Mouse (Mus musculus) ovary, adult 18-20 months (tissue): ENCODE data around the gene Slc41a2.
"Not testable (repeated sequence)": the region's sequence is repeated elsewhere in the genome, so short reads cannot be mapped to it uniquely, and the experiment has no call there.

Experiments
- DNase-seq: peaks from one replicate; pipeline ENCODE4 v3.0.0; 2022; ENCODE audit warnings: low spot score, mixed read lengths

The Slc41a2 gene

DNA sequence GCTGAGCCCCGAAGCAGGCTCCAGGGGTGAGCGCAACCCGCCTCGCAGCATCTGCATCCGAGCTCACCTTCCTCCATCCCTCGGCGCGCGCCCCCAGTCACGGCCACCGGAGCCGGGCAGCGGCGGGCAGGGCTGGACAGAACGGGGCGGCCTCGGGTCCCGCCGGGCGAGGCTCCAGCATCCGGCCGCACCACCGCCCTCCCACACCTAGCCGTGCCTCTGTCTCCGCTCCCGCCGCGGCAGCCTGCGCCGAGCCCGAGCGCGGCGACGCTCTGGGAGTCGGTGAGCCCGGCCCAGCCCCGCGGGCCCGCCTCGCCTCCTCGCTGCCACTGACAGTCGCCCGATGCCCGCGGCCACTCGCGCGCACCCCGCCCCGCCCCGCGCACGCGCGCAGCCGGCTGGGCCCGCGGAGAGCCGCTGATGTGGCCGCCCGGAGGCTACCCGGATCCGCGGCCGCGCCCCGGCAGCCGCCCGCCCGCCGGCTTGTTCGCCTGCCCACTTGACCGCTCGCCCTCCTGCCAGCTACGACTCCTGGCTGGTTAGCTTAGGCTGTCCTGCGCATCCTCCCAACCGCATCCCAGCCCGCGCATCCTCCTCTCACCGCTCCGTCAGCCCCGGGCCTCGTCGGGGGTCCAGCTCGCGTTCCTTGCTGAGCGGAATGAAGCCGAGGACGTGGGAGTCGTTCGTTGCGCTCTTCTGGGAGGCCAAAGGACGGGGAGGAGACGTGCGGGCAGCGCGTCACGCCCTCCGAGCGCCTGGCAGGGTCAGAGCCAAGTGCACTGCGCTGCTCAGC lies at the start of gene Slc41a2:
Gene Slc41a2, minus strand, starts transcription at position 724 of the 793 bp plus-strand sequence.
- peak; percentile 56 for DNase-seq

DNA sequence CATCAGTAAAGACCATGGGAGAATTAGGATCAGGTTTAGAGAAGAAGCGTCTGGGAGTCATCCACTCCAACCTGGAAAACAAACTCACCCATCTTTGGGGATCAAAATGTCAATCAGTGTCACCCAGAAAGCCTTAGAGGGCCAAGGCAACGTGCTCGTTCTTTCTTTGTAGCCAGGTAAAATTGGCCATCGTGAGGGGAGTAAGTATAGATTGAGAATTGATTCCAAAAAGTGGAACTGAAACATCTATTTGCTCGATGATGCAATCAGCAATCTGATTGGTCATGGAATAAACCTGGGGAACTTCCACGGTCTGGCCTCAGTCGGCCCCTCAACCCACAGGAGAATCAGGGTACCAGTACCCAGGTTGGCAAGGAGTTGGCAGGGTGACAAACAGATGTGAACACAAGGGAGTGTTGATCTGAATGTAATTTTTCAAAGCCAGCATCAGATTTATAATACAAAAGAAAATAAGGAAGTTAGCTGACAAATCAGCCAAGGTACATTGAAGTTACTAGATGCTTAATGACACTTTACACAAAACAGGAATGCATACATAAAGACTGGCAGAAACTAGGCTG lies 47.7 kb upstream of the Slc41a2 start:
- no peak for DNase-seq

DNA sequence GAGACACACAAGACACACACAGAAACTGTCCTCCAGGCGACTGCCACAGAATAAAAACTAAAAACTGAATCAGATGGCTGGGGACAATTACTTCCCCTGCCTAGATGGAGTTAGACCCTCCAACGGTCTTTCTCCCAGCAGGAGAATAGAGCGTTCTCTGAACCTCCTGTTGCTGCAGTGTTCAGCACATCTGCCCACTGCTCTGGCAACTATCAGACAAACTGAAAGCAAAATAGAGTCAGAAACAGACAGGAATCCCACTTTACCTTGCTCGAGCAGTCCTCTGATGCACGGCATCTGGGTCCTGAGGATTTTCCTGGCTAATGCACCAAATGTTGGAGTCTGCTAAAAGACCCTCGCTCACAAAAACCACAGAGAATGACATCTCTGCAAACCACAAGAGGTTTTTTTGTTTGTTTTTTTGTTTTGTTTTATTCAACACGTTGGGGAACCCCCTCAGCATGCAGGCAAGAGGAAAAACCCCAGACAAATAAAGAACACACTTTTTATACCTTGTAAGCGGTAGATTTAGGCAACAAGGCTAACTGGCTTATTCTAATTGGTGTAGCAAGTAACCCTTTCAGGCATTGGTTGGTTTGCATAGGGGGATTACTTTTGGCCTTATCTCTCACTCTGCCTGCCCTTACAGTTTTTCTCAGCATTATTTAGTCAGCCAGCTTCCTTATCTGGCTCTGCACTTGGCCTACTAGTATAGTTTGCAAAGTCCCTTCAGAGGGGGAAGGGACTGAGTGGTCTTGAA lies 47.0 kb upstream of the Slc41a2 start:
- no peak for DNase-seq

DNA sequence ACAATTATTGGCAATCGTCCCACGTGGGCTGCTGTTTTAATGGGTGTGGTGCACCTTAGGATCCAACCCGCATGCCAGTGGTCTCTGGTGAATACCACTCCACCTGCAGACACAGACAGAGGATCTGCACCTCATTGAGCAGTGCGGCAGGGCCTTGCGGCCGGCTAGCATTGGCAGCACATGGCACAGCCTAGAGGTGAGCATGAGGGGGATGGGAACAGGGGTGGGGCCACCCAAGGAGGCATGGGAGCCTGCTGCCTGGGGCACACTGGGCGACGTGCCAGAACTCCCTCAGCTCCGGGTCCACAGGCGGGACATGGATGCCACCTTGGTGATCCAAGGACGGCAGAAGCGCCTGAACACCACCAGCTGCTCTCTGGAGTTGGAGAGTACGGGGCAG lies 46.2 kb upstream of the Slc41a2 start:
- no peak for DNase-seq

DNA sequence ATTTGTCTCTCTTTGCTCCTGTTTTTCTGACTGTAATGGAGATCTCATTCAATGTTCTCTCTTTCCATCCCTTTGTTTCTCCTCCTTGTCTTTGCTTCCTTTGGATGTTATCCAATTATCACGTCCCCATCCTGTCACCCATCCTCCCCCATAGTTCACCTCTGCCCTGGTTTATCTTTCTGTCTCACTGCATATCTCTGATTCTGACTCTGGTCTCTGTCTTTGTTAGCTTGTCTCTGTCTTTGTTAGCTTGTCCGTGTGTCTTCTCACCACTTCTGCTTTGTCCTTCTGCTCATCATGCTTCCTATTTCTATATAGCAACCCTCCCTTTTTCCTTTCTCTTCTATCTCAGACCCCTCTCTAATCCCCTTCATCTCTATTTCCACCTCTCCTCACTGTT lies 45.3 kb upstream of the Slc41a2 start:
- no peak for DNase-seq

DNA sequence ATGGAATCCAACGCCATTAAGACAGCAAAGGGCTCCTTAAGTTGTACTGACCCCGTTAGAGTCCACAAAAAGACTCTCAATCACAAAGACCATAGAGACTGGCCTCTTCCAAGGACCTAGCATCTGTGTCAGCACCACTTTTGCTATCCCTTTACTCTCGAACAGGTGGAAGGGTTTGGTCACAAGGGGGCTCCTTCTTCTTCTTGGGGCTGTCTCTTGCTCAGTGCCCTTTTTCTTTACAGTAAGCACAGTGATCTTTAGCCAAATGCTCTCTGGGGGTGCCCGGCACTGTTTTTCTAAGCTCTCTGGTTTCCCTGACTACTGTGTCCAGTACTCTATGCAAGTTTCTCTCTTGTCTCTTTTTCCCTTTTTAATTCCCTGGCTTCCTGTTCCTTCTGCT lies 44.8 kb upstream of the Slc41a2 start:
- no peak for DNase-seq

DNA sequence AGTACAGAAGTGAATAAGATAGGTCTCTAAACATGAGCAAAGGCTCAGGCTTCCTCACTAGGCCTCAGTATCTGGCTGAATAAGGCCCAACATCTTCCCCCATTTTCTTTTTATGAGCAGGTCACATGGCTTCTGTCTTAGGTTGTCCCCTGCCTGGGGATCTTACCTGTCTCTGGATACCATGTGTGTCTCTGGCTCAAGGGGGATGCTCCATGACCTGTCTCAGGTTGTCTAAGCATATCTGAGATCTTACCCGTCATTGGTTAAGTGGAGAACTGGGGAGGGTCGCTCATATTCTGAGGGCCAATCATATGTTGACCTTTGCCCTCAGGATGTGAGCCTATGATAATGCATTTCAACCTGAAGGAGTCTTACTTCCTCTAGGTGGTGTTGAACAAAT lies 42.8 kb upstream of the Slc41a2 start:
- DNase-seq = no peak

DNA sequence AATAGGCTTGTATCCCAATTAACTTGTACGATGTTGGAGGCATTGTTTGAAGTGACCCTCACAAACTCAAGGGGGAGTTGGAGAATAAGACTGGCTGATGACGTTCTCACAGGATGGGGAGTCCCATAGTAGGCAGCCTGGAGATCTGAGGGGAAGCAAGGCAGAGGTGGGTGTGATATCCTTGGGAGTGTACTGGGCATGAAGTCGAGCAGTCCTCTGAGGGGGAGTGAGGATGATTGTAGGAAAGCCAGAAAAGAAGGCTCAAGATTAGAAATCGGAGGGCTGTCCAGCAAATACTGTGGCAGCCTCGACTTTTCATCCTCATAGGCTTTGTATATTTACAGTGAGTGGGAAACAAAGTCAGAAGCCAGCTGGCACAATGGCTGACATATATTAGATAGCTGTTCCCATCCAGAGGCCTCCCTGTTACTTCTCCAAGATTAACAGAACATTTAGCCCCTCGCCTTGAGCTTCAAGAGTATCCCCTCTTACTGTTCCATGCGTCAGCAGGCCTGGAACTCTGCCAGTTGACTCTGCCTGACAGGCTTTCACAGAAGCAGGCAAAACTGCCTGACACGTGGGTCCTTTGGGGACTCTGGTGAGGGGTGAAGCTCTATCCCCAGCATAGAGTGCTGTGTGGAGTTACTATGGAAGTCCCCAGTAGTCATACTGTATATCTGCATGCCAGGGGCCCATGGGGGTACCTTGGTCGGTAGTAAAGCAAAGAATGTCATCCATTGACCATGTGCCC lies 40.6 kb upstream of the Slc41a2 start:
- no peak for DNase-seq

DNA sequence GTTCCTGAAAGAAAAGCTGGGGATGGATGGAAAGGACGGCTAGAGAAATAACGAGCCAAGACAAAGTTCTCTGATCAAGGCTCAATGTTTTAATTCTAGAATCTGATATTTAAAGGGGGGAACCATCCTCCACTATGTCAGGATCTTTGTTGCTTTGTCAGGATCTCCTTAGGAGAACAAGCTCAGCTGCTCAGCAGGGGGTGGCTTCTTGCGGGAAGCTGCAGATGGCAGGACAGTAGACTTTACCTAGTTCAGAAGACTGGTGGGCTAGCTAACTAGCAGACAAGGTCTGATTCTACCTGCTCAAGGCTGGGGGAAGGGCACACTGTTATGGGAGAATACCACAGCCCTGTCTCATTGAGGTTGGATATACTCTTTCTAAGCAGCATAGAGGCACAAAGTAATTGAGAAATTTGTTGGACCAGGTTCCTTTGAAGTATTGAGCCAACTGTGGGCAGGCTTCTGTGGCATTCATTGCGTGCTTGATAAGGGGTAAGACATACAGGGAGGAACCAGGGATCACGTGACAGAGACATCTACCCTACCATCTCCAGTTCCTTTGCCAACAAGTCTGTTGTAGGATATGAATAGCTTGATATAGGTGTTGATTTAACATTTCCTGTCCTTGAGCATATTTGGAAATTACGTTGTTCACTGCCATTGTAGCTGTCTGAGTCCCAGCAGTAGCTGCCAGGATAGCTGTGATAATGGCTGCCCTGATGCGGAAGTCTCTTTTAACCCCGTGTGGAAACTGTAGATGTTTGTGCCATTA lies 39.4 kb upstream of the Slc41a2 start:
- DNase-seq = no peak

DNA sequence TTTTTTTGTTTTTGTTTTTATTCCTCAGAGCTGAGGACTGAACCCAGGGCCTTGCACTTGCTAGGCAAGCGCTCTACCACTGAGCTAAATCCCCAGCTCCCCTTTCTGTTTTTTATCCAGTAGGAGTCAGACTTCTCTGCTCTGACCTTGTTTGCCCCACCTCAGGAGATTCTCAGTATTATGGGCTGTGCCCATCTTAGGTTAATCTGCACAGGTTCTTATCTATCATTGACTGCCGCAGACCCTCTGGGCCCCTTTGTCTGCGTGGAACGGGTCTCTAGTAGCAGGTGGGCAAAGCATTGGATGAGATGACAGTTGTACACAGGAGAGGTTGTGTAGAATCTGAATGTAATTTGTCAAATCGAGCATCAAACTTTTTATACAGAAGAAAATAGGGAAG lies 37.8 kb upstream of the Slc41a2 start:
- not testable (repeated sequence) for DNase-seq

DNA sequence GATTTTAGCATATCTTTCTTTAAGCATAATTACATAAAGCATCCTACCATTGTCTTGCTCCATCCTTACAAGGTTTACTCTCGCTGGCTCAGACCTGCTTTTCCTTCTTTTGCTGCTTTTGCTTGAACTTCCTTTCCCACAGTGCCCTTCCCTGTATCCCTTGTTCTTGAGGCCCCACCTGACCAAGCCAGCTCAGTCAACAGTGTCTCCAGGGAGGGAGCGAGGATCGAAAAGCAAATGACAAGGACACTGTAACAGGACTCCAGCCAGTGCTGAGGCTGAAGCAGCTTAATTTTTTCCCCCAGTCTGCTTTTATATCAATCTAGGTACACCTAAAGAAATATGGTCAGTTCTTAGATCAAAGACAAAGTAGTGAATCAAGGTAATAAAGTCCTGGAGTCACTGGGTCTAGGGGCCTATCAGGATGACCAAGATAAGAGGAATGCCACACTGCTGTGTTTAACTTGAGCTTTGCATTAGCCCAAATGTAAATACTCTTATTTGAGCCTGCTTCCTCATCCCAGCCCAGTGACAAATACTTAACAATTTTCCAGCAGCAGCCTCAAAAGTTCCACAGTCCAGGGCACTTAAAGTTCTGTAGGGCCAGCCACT lies 36.5 kb upstream of the Slc41a2 start:
- no peak for DNase-seq

DNA sequence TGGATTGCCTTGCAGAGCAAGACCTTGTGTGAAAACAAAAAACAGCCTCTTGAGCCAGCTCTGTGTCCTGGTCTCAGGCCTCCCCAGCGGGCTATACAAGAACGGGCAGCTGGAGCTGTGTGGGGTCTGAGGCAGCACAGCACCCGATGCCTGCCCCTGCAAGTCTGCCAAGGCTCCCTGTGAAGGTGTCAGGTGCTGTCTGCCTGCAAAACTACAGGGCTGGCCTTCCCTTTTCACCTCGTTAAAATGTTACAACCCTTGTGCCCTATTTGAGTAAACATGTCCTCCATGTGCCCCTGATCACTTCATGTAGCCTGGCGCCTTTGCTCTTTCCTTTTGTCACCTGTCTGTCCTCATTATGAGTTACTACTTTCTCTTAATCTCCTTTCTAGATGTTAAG lies 31.2 kb upstream of the Slc41a2 start:
- DNase-seq = no peak

DNA sequence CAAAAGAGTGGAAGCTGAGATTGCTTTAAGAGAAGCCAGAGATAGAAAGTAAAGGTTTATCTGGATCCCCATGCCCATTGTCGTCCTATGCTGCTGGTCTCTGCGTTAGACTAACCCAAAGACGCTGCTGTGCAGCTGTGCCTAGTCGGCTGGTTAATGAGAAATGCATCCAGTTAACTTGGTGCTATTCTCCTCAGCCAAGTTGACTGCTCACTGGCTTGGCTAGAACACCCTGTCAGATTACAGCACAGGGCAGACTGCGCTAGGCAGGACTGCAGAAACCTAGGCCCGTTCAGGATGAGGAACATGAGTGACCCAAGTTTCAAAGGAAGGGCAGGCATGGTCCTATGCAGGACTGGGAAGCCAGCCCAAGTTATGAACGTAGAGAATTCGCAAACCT lies 25.8 kb upstream of the Slc41a2 start:
- DNase-seq = no peak

DNA sequence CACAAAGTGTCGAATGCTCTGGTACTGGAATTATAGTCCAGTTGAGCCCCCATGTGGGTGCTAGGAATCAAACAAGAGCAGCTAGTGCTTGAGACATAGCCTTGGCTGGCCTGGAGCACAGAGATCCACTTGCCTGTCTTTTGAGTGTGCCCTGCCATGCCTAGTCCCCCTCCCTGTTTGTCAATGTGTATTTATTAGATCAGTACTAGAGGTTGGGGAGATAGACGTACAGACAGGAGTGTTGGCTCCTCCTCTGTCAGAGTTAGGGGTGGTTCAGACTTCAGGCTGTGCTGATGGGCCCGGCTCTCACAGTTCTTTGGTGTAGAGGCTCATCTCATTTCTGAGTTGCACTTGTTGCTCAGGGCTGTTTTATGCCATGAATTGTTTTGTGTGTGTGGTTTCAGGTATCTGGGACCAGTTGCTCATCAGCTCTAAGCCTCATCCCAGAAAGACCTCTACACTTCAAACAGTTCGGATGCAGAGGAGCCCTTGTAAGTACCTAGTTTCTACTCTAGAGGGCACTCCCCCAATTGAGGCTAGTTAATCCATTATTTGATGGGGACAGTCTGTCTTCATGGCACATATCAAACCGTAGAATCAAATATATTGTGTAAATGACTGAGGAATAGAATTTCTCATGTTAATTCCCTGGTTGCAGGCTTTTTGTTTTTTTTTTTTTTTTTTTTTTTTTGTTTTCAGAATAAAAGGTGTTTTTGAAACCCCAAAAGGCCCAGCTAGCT lies 24.1 kb upstream of the Slc41a2 start:
- no peak for DNase-seq

DNA sequence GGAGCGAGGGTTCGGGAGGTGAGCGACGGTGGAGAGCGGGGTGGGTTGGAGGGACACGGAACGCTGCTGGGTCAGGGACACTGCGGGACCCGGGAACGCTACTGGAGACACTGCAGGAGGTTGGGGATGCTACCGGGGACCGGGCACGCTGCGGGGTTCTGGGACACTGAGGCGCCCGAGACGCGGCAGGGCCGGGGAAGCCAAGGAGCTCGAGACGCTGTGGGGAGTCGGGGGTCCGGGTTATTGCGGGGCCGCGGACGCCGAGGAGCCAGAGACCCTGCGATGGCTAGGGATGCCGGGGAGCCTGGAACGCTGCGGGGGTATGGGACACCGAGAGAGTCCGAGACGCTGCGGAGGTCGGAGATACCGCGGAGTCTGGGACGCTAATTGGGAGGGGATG lies 22.7 kb upstream of the Slc41a2 start:
- no peak for DNase-seq

DNA sequence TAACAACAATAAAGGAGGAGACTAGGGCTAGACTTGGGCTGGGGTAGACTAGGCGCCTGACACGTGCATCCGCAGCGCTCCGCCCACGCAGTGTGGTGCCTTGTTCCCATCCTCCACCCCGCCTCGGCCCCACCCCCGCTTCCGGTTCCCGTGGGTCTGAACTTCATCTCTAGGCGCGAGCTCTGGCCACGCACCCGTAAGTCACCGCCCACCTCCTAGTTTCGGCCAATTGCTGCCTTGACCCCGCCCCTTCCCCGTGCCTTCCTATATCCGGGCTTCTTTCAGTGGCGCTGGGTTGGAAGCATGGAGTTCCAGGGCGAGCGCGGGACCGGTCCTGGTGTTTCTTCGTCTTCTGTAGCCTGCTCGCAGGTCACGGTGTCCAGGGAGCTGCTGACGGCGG lies 22.3 kb upstream of the Slc41a2 start, which contains the start of gene D10Wsu102e:
Gene D10Wsu102e, plus strand, starts transcription at position 266 of the 400 bp plus-strand sequence.
- DNase-seq = peak; percentile 94

DNA sequence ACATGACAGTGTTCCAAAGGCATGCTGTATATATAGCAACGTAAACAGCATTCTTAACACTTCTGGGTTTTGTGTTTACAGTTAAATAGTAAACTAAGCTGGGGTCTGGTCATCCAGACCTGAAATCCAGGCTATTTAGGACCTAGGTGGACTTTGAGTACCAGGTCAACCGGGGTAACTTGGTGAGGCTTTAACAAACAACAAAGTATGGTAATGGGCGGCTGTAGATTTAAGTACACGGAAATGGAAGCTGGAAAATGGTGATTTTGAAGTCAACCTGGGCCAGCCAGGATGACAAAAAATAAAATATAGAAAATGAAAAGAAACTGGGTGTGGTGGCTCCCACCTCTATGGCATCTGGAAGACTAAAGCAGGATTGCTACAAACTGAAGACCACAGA lies 21.8 kb upstream of the Slc41a2 start:
- DNase-seq = no peak

DNA sequence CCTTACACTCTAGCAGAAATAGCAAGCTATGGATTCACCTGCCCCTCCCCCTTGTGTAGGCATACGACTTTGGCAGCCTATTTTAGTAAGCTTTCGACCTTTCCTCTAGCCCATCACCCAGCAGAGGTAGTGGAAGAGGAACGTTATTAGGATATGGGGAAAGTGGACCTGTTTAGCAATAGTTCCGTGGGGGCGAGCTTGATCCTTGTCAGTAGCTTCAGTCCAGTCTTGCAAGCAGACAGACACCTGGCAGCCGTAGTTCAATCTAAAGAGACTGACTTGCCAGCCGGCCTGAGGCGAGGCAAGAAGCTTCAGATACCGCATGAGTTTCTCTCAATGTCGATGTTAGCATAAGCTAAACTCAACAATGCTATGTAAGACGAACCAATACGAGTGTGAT lies 18.7 kb upstream of the Slc41a2 start:
- DNase-seq = no peak

DNA sequence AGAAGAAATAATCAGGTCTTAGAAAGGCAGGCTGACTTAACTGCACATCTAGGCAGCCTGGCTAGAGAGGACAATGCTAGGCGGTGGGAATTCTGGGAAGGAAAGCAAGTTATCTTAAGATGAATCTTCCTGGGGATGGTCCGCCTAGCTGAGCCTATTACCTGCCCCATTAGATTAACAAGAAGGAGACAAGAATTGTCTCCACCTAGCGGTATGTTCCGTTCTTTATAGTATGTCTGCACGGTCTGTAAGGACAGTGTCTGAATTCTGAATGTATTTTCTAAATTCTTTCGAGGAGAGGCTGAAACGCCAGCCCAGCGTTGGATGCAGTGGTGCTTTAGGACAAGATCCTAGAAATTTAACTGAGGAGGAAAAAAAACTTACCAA lies 16.6 kb upstream of the Slc41a2 start:
- no peak for DNase-seq

DNA sequence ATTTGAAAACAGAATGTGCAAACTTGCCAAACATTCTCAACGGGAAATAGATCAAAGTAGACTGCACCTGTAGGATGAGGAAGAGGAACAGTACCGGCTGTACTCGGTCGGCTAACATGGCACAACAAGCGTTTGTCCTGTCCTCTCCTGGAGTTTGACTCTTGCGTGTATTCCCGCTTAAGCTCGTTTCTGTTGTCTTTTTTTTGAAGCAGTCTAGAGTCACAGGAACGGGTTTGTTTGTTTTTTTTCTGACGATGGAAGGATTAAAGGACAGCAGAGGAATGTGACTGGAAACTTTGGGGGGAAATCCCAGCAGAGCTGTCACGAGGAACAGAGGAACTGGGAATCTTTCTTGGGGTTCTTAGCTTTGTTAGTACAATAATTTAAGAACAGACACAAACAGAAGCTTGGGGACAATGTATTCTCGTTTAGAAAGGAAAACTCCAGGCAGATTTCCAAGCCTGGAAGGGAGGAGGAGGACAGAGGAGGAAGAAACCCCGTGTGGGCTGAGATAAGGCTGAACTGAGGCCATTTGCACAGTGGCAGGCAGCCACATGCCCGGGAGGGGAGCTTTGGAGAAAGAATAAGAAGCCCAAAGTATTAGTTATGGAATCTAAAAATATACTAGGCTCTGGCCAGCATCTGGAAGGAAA lies 16.1 kb upstream of the Slc41a2 start:
- peak; percentile 66 for DNase-seq
